Mouse (Mus musculus): ENCODE measurements around the gene Olfr275. TPM values are rescaled to one million over a fixed set of nuclear protein-coding genes. Genes with fewer than 3 reads are reported as not detected.
"Not testable (repeated sequence)": the region's sequence is repeated elsewhere in the genome, so short reads cannot be mapped to it uniquely, and the experiment has no call there.

Olfr275 gene
- polyA plus RNA-seq (2012; ENCODE audit: insufficient read depth, insufficient read length, missing spikeins), result not detected in 2 replicates

GRCm38 (mm10) chr4:52814304-52814703 lies at the start of gene Olfr275:
Olfr275 (plus strand) TSS chr4:52814604.
- TF ChIP-seq POLR2A (IDR thresholded peaks at IDR 0.05; ENCODE audit: borderline replicate concordance, low read depth, low read length) (no peak), CTCF (IDR thresholded peaks at IDR 0.05; ENCODE audit: low read depth, low read length) (no peak)
- Histone ChIP-seq H3K4me1 (ENCODE audit: control insufficient read depth, insufficient read depth, low read length) (no peaks in the 10 kb centered on the region), H3K27ac (ENCODE audit: insufficient read depth, low read depth, low read length) (no peak within 1 kb of the TSS), H3K4me3 (ENCODE audit: insufficient read depth, low read length) (no peak within 1 kb of the TSS)

- TF ChIP-seq POLR2A (IDR thresholded peaks at IDR 0.05; ENCODE audit: borderline replicate concordance, low read depth, low read length) (no peak), CTCF (IDR thresholded peaks at IDR 0.05; ENCODE audit: low read depth, low read length) (no peak)
- H3K4me3 ChIP-seq (ENCODE audit: insufficient read depth, low read length), result no peak overlapping the region
- no peaks in the 10 kb centered on the region for H3K4me1 ChIP-seq (ENCODE audit: control insufficient read depth, insufficient read depth, low read length)
- no peak overlapping the region for H3K27ac ChIP-seq (ENCODE audit: insufficient read depth, low read depth, low read length)
Observed at GRCm38 (mm10) chr4:52765612-52766011, 48.8 kb upstream of the Olfr275 start.

- Histone ChIP-seq H3K27ac (ENCODE audit: insufficient read depth, low read depth, low read length) (no peak overlapping the region), H3K4me3 (ENCODE audit: insufficient read depth, low read length) (no peak overlapping the region), H3K4me1 (ENCODE audit: control insufficient read depth, insufficient read depth, low read length) (no peaks in the 10 kb centered on the region)
- no peak for TF ChIP-seq CTCF (IDR thresholded peaks at IDR 0.05; ENCODE audit: low read depth, low read length)
- no peak for TF ChIP-seq POLR2A (IDR thresholded peaks at IDR 0.05; ENCODE audit: borderline replicate concordance, low read depth, low read length)
Observed at GRCm38 (mm10) chr4:52772186-52772585, 42.2 kb upstream of the Olfr275 start.

- TF ChIP-seq CTCF (IDR thresholded peaks at IDR 0.05; ENCODE audit: low read depth, low read length), result no peak
- TF ChIP-seq POLR2A (IDR thresholded peaks at IDR 0.05; ENCODE audit: borderline replicate concordance, low read depth, low read length), result no peak
- no peak overlapping the region for H3K4me3 ChIP-seq (ENCODE audit: insufficient read depth, low read length)
- no peak overlapping the region for H3K27ac ChIP-seq (ENCODE audit: insufficient read depth, low read depth, low read length)
- no peaks in the 10 kb centered on the region for H3K4me1 ChIP-seq (ENCODE audit: control insufficient read depth, insufficient read depth, low read length)
Observed at GRCm38 (mm10) chr4:52800013-52800412, 14.4 kb upstream of the Olfr275 start.

- no peak overlapping the region for H3K4me3 ChIP-seq (ENCODE audit: insufficient read depth, low read length)
- TF ChIP-seq CTCF (IDR thresholded peaks at IDR 0.05; ENCODE audit: low read depth, low read length) (no peak), POLR2A (IDR thresholded peaks at IDR 0.05; ENCODE audit: borderline replicate concordance, low read depth, low read length) (no peak)
- no peaks in the 10 kb centered on the region for H3K4me1 ChIP-seq (ENCODE audit: control insufficient read depth, insufficient read depth, low read length)
- H3K27ac ChIP-seq (ENCODE audit: insufficient read depth, low read depth, low read length), result no peak overlapping the region
Observed at GRCm38 (mm10) chr4:52811871-52812270, 2.5 kb upstream of the Olfr275 start.

- no peak for TF ChIP-seq CTCF (IDR thresholded peaks at IDR 0.05; ENCODE audit: low read depth, low read length)
- TF ChIP-seq POLR2A (IDR thresholded peaks at IDR 0.05; ENCODE audit: borderline replicate concordance, low read depth, low read length), result no peak
- no peak overlapping the region for H3K4me3 ChIP-seq (ENCODE audit: insufficient read depth, low read length)
- H3K27ac ChIP-seq (ENCODE audit: insufficient read depth, low read depth, low read length), result no peak overlapping the region
Observed at GRCm38 (mm10) chr4:52821375-52821774, 7.0 kb downstream of the Olfr275 start.

GRCm38 (mm10) chr4:52845411-52845810 lies 31.0 kb downstream of the Olfr275 start:
- not testable (repeated sequence) for H3K4me1 ChIP-seq (ENCODE audit: control insufficient read depth, insufficient read depth, low read length); H3K27ac ChIP-seq (ENCODE audit: insufficient read depth, low read depth, low read length); H3K4me3 ChIP-seq (ENCODE audit: insufficient read depth, low read length)

More at GRCm38 (mm10) chr4:52821375-52821774, 7.0 kb downstream of the Olfr275 start:
- no peaks in the 10 kb centered on the region for H3K4me1 ChIP-seq (ENCODE audit: control insufficient read depth, insufficient read depth, low read length)

- no peak overlapping the region for H3K27ac ChIP-seq (ENCODE audit: insufficient read depth, low read depth, low read length)
Observed at GRCm38 (mm10) chr4:52849039-52849635, 34.7 kb downstream of the Olfr275 start.

GRCm38 (mm10) chr4:52849672-52850071 lies 35.3 kb downstream of the Olfr275 start:
- Histone ChIP-seq H3K4me1 (ENCODE audit: control insufficient read depth, insufficient read depth, low read length) (no peaks in the 10 kb centered on the region), H3K4me3 (ENCODE audit: insufficient read depth, low read length) (no peak overlapping the region), H3K27ac (ENCODE audit: insufficient read depth, low read depth, low read length) (no peak overlapping the region)
- TF ChIP-seq CTCF (IDR thresholded peaks at IDR 0.05; ENCODE audit: low read depth, low read length) (no peak), POLR2A (IDR thresholded peaks at IDR 0.05; ENCODE audit: borderline replicate concordance, low read depth, low read length) (no peak)

More at GRCm38 (mm10) chr4:52849039-52849635, 34.7 kb downstream of the Olfr275 start:
- TF ChIP-seq CTCF (IDR thresholded peaks at IDR 0.05; ENCODE audit: low read depth, low read length), result no peak
- no peak for TF ChIP-seq POLR2A (IDR thresholded peaks at IDR 0.05; ENCODE audit: borderline replicate concordance, low read depth, low read length)
- no peak overlapping the region for H3K4me3 ChIP-seq (ENCODE audit: insufficient read depth, low read length)
- no peaks in the 10 kb centered on the region for H3K4me1 ChIP-seq (ENCODE audit: control insufficient read depth, insufficient read depth, low read length)

GRCm38 (mm10) chr4:52859136-52859535 lies 44.7 kb downstream of the Olfr275 start, which contains the start of gene Olfr273:
Olfr273 (minus strand) TSS chr4:52859236.
- no peak for TF ChIP-seq POLR2A (IDR thresholded peaks at IDR 0.05; ENCODE audit: borderline replicate concordance, low read depth, low read length)
- TF ChIP-seq CTCF (IDR thresholded peaks at IDR 0.05; ENCODE audit: low read depth, low read length), result no peak
- H3K4me3 ChIP-seq (ENCODE audit: insufficient read depth, low read length), result no peak within 1 kb of the TSS
- H3K27ac ChIP-seq (ENCODE audit: insufficient read depth, low read depth, low read length), result no peak within 1 kb of the TSS
- no peaks in the 10 kb centered on the region for H3K4me1 ChIP-seq (ENCODE audit: control insufficient read depth, insufficient read depth, low read length)
